Mouse (Mus musculus): ENCODE measurements around the gene Epb41l1. TPM values are rescaled to one million over a fixed set of nuclear protein-coding genes. Genes with fewer than 3 reads are reported as not detected.

Gene Epb41l1
- polyA plus RNA-seq, 1 experiment from 2014 or later = 0.49 TPM

DNA sequence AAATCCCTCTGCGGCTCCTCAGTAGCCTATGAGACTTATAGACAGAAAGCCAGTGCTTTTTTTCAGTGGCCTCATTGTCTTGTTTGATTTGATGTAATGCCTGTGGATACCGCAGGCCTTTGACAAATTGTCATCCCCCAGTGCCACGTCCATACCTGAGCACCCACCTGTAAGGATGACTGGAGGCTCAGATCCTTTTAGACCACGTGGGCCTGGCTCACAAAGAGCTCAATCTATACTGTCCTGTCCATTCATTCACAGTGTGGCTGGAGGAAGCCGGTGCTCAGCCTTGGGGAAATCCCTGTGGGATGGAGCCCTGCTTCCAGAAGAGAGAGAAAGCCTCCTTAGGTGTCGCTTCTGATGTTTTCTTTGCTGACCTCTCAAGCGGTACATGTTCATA lies 62.5 kb downstream of the Epb41l1 start:
- Histone ChIP-seq H3K36me3 (replicated peaks; ENCODE audit: insufficient read depth, low read length) (no peaks in the 10 kb centered on the region), H3K4me2 (ENCODE audit: low read depth, low read length) (no peak overlapping the region), H3K4me1 (ENCODE audit: insufficient read depth) (no peaks in the 10 kb centered on the region), H3K27ac (ENCODE audit: low read depth) (no peak overlapping the region), H3K9ac (replicated peaks) (no peak overlapping the region), H3K9me3 (ENCODE audit: low read length) (no peaks in the 10 kb centered on the region), H3K27me3 (ENCODE audit: insufficient read depth, low read length) (no peaks in the 10 kb centered on the region), H3K4me3 (ENCODE audit: low read depth, low read length) (no peak overlapping the region)
- DNase-seq = no peak
- ATAC-seq = no peak
- 79% methylated on average over 7 of the region's 7 CpGs for WGBS (ENCODE audit: insufficient replicate concordance)
- TF ChIP-seq EP300 (IDR thresholded peaks at IDR 0.05; ENCODE audit: low read depth) (no peak), CTCF (IDR thresholded peaks at IDR 0.05; ENCODE audit: low read depth) (no peak)

DNA sequence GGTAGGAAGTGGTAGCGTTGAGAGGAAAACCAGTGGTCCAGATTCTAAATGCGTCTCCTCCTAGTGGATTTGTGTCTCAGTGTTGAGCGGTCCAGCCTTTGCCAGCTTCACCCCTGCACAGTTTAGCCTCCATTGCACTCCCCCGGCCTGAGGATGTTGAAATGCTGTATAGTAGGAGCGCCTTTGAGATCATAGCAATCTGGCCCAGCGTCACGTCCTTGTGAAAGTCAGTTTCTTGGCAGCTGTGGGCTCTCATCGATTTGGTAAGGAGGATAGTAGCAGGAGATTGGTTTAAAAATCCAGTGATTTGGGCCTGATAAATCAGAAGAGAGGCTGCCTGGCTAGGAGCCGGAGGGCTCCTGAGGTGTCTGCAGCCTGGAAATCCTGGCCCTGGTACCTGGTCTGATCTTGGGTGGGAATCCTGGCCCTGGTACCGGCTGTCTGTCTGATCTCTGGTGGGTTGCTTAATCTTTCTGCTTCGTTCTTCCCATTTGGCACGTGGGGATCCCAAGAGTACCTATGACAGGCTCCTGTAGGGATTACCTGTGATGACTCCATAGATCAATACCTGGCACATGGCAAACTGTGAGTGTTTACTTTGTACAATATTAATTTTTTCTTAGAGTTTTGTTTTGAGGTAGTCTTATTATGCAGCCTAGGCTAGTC lies 65.5 kb downstream of the Epb41l1 start:
- Histone ChIP-seq H3K27me3 (ENCODE audit: insufficient read depth, low read length) (no peaks in the 10 kb centered on the region), H3K27ac (ENCODE audit: low read depth) (no peak overlapping the region), H3K36me3 (replicated peaks; ENCODE audit: insufficient read depth, low read length) (no peaks in the 10 kb centered on the region), H3K9me3 (ENCODE audit: low read length) (no peaks in the 10 kb centered on the region), H3K9ac (replicated peaks) (no peak overlapping the region), H3K4me1 (ENCODE audit: insufficient read depth) (no peaks in the 10 kb centered on the region), H3K4me3 (ENCODE audit: low read depth, low read length) (no peak overlapping the region), H3K4me2 (ENCODE audit: low read depth, low read length) (no peak overlapping the region)
- ATAC-seq (no peak), DNase-seq (no peak)
- TF ChIP-seq CTCF (IDR thresholded peaks at IDR 0.05; ENCODE audit: low read depth) = no peak
- TF ChIP-seq EP300 (IDR thresholded peaks at IDR 0.05; ENCODE audit: low read depth) = no peak
- 79% methylated on average over 12 of the region's 12 CpGs for WGBS (ENCODE audit: insufficient replicate concordance)

DNA sequence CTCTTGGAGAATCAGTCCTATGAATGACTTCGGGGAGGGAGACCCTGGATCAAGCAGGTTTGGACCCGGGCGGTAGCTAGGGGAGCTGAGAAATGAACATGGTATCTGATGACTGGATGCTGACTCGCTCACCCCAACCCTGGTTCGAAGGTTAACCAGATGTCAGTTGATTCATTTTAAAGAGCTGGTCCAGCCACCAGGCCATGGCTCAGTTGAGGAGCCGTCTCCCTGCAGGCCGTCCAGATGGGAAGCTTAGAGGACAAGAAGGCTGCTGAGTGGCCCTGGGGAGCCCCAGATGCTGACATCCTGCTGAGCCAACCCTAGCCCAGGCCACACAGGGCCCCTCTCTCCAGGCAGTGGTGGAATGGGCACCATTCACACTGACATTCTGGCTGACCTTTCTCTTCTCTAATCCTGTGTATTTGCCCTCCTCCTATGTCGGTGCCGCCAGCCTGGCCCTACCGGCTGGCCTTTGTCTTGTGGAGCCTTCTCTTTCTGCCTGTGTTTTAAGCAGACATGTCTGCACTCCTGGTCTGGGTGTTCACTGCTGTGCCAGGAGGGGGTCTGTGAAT lies 67.0 kb downstream of the Epb41l1 start:
- Histone ChIP-seq H3K27me3 (ENCODE audit: insufficient read depth, low read length) (no peaks in the 10 kb centered on the region), H3K27ac (ENCODE audit: low read depth) (no peak overlapping the region), H3K4me3 (ENCODE audit: low read depth, low read length) (no peak overlapping the region), H3K4me2 (ENCODE audit: low read depth, low read length) (no peak overlapping the region), H3K4me1 (ENCODE audit: insufficient read depth) (no peaks in the 10 kb centered on the region), H3K9me3 (ENCODE audit: low read length) (no peaks in the 10 kb centered on the region), H3K36me3 (replicated peaks; ENCODE audit: insufficient read depth, low read length) (no peaks in the 10 kb centered on the region), H3K9ac (replicated peaks) (no peak overlapping the region)
- ATAC-seq (no peak), DNase-seq (no peak)
- WGBS (ENCODE audit: insufficient replicate concordance) = 82% methylated on average over 10 of the region's 10 CpGs
- TF ChIP-seq CTCF (IDR thresholded peaks at IDR 0.05; ENCODE audit: low read depth) = no peak
- no peak for TF ChIP-seq EP300 (IDR thresholded peaks at IDR 0.05; ENCODE audit: low read depth)

DNA sequence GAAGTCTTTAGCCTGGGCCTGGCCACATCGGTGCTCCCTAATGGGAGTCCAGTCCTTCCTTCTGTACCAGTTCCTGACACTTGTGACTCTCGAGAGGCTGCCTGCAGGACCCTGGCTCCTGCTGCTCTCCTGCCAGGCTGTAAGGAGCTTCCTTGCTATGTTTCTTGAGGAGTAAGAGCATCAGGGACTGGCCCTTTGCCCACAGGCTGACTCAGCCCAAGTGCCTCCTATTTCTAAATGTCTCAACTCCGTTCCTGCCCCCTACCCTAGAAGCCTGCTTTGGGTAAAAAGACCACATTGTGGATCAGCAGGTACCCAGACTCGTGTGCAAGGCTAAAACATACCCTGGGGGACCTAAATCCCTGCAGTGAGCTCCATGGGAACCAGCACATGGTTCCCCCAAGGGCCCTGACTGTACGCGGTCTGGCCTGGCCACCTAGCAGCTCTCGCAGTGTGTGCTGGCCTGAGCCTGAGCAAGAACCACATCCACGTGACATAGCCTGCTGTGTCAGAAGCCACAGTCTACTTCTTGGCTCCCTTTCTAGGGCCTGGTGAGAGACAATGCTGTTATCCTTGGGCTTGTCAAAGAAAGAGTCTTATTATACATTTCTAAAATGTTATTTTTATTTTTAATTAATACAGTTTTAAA lies 67.6 kb downstream of the Epb41l1 start:
- TF ChIP-seq EP300 (IDR thresholded peaks at IDR 0.05; ENCODE audit: low read depth) = no peak
- no peak for TF ChIP-seq CTCF (IDR thresholded peaks at IDR 0.05; ENCODE audit: low read depth)
- no peaks in the 10 kb centered on the region for H3K27me3 ChIP-seq (ENCODE audit: insufficient read depth, low read length)
- no peak overlapping the region for H3K4me2 ChIP-seq (ENCODE audit: low read depth, low read length)
- H3K4me1 ChIP-seq (ENCODE audit: insufficient read depth) = no peaks in the 10 kb centered on the region
- ATAC-seq = no peak
- H3K36me3 ChIP-seq (replicated peaks; ENCODE audit: insufficient read depth, low read length) = no peaks in the 10 kb centered on the region
- H3K4me3 ChIP-seq (ENCODE audit: low read depth, low read length) = no peak overlapping the region
- WGBS (ENCODE audit: insufficient replicate concordance) = 76% methylated on average over 8 of the region's 8 CpGs
- no peak for DNase-seq
- no peak overlapping the region for H3K27ac ChIP-seq (ENCODE audit: low read depth)
- H3K9me3 ChIP-seq (ENCODE audit: low read length) = no peaks in the 10 kb centered on the region
- no peak overlapping the region for H3K9ac ChIP-seq (replicated peaks)

DNA sequence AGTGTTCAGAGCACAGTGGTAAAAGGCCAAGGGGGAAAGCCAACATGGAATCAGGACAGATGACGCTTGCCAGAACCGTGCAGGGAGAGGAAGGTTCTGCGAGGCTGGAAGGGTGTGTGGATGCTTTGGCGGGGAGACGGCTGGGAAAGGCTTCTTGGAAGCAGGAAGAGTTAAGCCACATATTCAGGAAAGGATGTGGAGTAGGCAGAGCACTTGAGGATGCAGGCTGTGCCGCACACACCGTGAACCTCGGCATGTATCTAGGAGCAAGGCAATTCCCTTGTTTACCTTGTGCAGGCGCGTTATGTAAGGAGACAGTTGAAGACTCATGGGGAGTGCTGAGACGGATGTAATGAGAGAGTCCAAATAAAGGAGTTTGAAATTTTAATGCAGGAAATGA lies 69.5 kb downstream of the Epb41l1 start:
- TF ChIP-seq CTCF (IDR thresholded peaks at IDR 0.05; ENCODE audit: low read depth) (no peak), EP300 (IDR thresholded peaks at IDR 0.05; ENCODE audit: low read depth) (no peak)
- Histone ChIP-seq H3K36me3 (replicated peaks; ENCODE audit: insufficient read depth, low read length) (no peaks in the 10 kb centered on the region), H3K4me3 (ENCODE audit: low read depth, low read length) (no peak overlapping the region), H3K4me2 (ENCODE audit: low read depth, low read length) (no peak overlapping the region), H3K9ac (replicated peaks) (no peak overlapping the region), H3K4me1 (ENCODE audit: insufficient read depth) (no peaks in the 10 kb centered on the region; the same call in 1 of the 2 replicates), H3K27me3 (ENCODE audit: insufficient read depth, low read length) (no peaks in the 10 kb centered on the region), H3K9me3 (ENCODE audit: low read length) (no peaks in the 10 kb centered on the region), H3K27ac (ENCODE audit: low read depth) (no peak overlapping the region)
- ATAC-seq (no peak), DNase-seq (no peak)
- WGBS (ENCODE audit: insufficient replicate concordance) = 78% methylated on average over 11 of the region's 11 CpGs

DNA sequence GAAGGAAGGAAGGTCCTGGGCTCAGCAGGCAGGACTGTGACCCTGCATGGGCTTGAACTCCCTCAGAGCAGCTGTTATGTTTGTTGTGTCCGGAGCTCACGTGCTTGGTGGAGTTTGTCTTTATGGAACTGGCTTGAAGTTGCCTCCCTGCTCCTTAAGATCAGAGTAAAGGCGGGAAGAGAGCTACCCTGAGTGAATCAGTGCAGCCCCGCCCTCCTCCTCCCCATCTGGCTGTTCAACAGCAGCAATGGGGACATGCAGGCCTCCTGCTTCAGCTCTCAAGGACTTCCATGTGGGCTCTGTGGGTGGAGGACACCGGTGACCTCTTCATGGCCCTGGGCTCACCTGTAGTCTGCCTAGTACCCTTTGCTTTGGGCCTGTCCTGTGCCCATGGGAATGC lies 71.1 kb downstream of the Epb41l1 start:
- no peak overlapping the region for H3K27ac ChIP-seq (ENCODE audit: low read depth)
- H3K9ac ChIP-seq (replicated peaks) = no peak overlapping the region
- DNase-seq (no peak), ATAC-seq (no peak)
- no peaks in the 10 kb centered on the region for H3K9me3 ChIP-seq (ENCODE audit: low read length)
- peaks cover 3% of the 10 kb centered on the region for H3K4me1 ChIP-seq (ENCODE audit: insufficient read depth)
- H3K4me3 ChIP-seq (ENCODE audit: low read depth, low read length) = no peak overlapping the region
- 81% methylated on average over 5 of the region's 5 CpGs for WGBS (ENCODE audit: insufficient replicate concordance)
- no peaks in the 10 kb centered on the region for H3K36me3 ChIP-seq (replicated peaks; ENCODE audit: insufficient read depth, low read length)
- H3K27me3 ChIP-seq (ENCODE audit: insufficient read depth, low read length) = no peaks in the 10 kb centered on the region
- no peak overlapping the region for H3K4me2 ChIP-seq (ENCODE audit: low read depth, low read length)
- TF ChIP-seq CTCF (IDR thresholded peaks at IDR 0.05; ENCODE audit: low read depth) = no peak
- TF ChIP-seq EP300 (IDR thresholded peaks at IDR 0.05; ENCODE audit: low read depth) = no peak

All from liver, postnatal 0 days (tissue).